Mouse (Mus musculus) myocyte (in vitro differentiated cells): ENCODE data around the gene Miga1.

Experiments
- E2F4 ChIP-seq: IDR thresholded peaks from one replicate; pipeline ENCODE4 v1.6.1; 2011; ENCODE audit warnings: mild to moderate bottlenecking, control low read depth, moderate library complexity; ENCODE audit not compliant: insufficient read depth
- MAX ChIP-seq: IDR thresholded peaks from one replicate; pipeline ENCODE4 v1.6.1; 2011; ENCODE audit warnings: low read depth, mild to moderate bottlenecking, control low read depth
- MYOD1 ChIP-seq, 3 experiments: IDR thresholded peaks; one replicate each; pipeline ENCODE4 v1.6.1; 2011; ENCODE audit warnings: control low read depth in 2 of 3, low read depth in 2 of 3, mild to moderate bottlenecking in 2 of 3, moderate library complexity in 1 of 3; ENCODE audit not compliant: insufficient read length in 2 of 3, control insufficient read depth in 1 of 3
- POLR2A ChIP-seq: IDR thresholded peaks from one replicate; pipeline ENCODE4 v1.6.1; 2011; ENCODE audit warnings: low read depth, mild to moderate bottlenecking, control low read depth, moderate library complexity; ENCODE audit not compliant: insufficient read length
- POLR2AphosphoS2 ChIP-seq: IDR thresholded peaks from one replicate; pipeline ENCODE4 v1.6.1; 2011; ENCODE audit warnings: low read depth, control low read depth; ENCODE audit not compliant: insufficient read length
- USF1 ChIP-seq: IDR thresholded peaks from one replicate; pipeline ENCODE4 v1.6.1; 2011; ENCODE audit warnings: low read depth, mild to moderate bottlenecking, control low read depth, moderate library complexity

GRCm38 (mm10) chr3:152260362-152260761 is 79.8 kb downstream of the Miga1 start:
- TF ChIP-seq POLR2AphosphoS2 (no peak), POLR2A (no peak), E2F4 (no peak), MYOD1 (IDR thresholded peaks at IDR 0.05; ENCODE audit: control insufficient read depth in 1 of 3, insufficient read length in 2 of 3, low read depth in 2 of 3) (no peak), MAX (no peak), USF1 (no peak)
